In genomic region chr4:145219240-145219985, GRCm38 (mm10) we compare ENCODE assay signal across 10 mouse cellular contexts. TPM values are rescaled to one million over a fixed set of nuclear protein-coding genes. Genes with fewer than 3 reads are reported as not detected.
A peak's percentile ranks its signal among the peaks of the same experiment; 100 is the strongest.
DNase-seq lines count a peak whose midpoint lies in the region; ATAC-seq lines count a peak whose summit lies in the region.
"Had no signal": no experiment of that assay in that cellular context is flagged by ENCODE, and none has a peak within 500 bp of the region (broad histone marks: within the 10 kb centered on the region; RNA-seq: fewer than 3 reads in every experiment).

No protein-coding gene starts in this region.

- H3K9me3 ChIP-seq in neural tube, embryonic 15.5 days (replicated peaks) = no peaks in the 10 kb centered on the region
- H3K9me3 ChIP-seq: embryonic facial prominence, embryonic 15.5 days had no signal

- DNase-seq in cerebellum, postnatal 10 days = peak; percentile 31 to 35
- DNase-seq in cerebellum, adult 8-10 months = no peak
- DNase-seq in neural tube, embryonic 10.5 days (ENCODE audit: extremely low spot score, low spot score) = peak; percentile 23
- peak; percentile 74 for DNase-seq in fat pad, adult 2 months (ENCODE audit: extremely low read depth, low read depth, low spot score)
- DNase-seq in lung, postnatal 14 days = peak; percentile 63
- peak; percentile 84 for DNase-seq in thymus, postnatal 4 days
- DNase-seq in cerebellum, adult 9-11 months = no peak

- H3K36me3 ChIP-seq in neural tube, embryonic 15.5 days = no peaks in the 10 kb centered on the region
- H3K36me3 ChIP-seq: embryonic facial prominence, embryonic 15.5 days; G1E had no signal

- WGBS in neural tube, embryonic 15.5 days = 69% methylated on average over 15 of the region's 15 CpGs

- no peak for ATAC-seq in neural tube, embryonic 15.5 days (ENCODE audit: low FRiP score)

- no peak overlapping the region for H3K9ac ChIP-seq in neural tube, embryonic 15.5 days (replicated peaks)
- H3K9ac ChIP-seq: embryonic facial prominence, embryonic 15.5 days had no signal

- H3K4me2 ChIP-seq in neural tube, embryonic 15.5 days = no peak overlapping the region
- H3K4me2 ChIP-seq: embryonic facial prominence, embryonic 15.5 days had no signal

- no peak overlapping the region for H3K27ac ChIP-seq in neural tube, embryonic 15.5 days (replicated peaks)
- H3K27ac ChIP-seq: embryonic facial prominence, embryonic 15.5 days had no signal

- no peak overlapping the region for H3K4me3 ChIP-seq in neural tube, embryonic 15.5 days (replicated peaks)
- H3K4me3 ChIP-seq: embryonic facial prominence, embryonic 15.5 days had no signal

- no peaks in the 10 kb centered on the region for H3K27me3 ChIP-seq in neural tube, embryonic 15.5 days (replicated peaks)
- H3K27me3 ChIP-seq: embryonic facial prominence, embryonic 15.5 days had no signal

- peaks cover 10% of the 10 kb centered on the region for H3K4me1 ChIP-seq in neural tube, embryonic 15.5 days
- H3K4me1 ChIP-seq: embryonic facial prominence, embryonic 15.5 days had no signal

RNA-seq across cellular contexts. Expression of gene Vps13d, which starts 24.6 kb away (rescaled TPM):
- polyA plus RNA-seq in neural tube, embryonic 15.5 days (2015; fragmentation: Nextera tagmentation; extraction: Ambion mirVana) = 7.8 and 8.3 TPM in 2 replicates

RNA-seq across cellular contexts. Expression of gene Tnfrsf1b, which starts 27.3 kb away (rescaled TPM):
- polyA plus RNA-seq in neural tube, embryonic 15.5 days (2015; fragmentation: Nextera tagmentation; extraction: Ambion mirVana) = 4.5 and 6.9 TPM in 2 replicates
- polyA plus RNA-seq: G1E had no signal

Comparison
In these comparisons a context has a peak if more than half of its experiments do, and no peak if none do; other contexts are left out.
1. DNase-seq: peak in cerebellum, postnatal 10 days (2 of 2), neural tube, embryonic 10.5 days (single experiment), fat pad, adult 2 months (single experiment), lung, postnatal 14 days (single experiment) and thymus, postnatal 4 days (single experiment); none in cerebellum, adult 8-10 months (single experiment) and cerebellum, adult 9-11 months (single experiment).